In genomic region chr8:57680044-57680443, GRCm38 (mm10) we compare ENCODE assay signal across 18 mouse cellular contexts.
"Had no signal": no experiment of that assay in that cellular context is flagged by ENCODE, and none has a peak within 500 bp of the region (broad histone marks: within the 10 kb centered on the region; RNA-seq: fewer than 3 reads in every experiment).

No protein-coding gene starts in this region.

- H3K27ac ChIP-seq: kidney, embryonic 15.5 days; left cerebral cortex, adult 2 months; limb, embryonic 10.5 days; liver, embryonic 15.5 days; midbrain, embryonic 10.5 days; neural tube, embryonic 15.5 days had no signal

- DNase-seq: kidney, adult 2 months; kidney, postnatal 14 days; lung, adult 2 months; lung, postnatal 10 days; lung, postnatal 4 days; midbrain, embryonic 14.5 days; right cerebral cortex, postnatal 4 days; spleen, adult 18-20 months; thymus, adult 18-20 months; thymus, postnatal 14 days had no signal

- H3K27me3 ChIP-seq: kidney, embryonic 15.5 days; liver, embryonic 15.5 days; neural tube, embryonic 15.5 days had no signal

- H3K4me1 ChIP-seq: kidney, embryonic 15.5 days; limb, embryonic 10.5 days; liver, embryonic 15.5 days; midbrain, embryonic 10.5 days; neural tube, embryonic 15.5 days had no signal

- H3K36me3 ChIP-seq: kidney, embryonic 15.5 days; limb, embryonic 10.5 days; liver, embryonic 15.5 days; midbrain, embryonic 10.5 days; neural tube, embryonic 15.5 days had no signal

- H3K9ac ChIP-seq: kidney, embryonic 15.5 days; liver, embryonic 15.5 days; neural tube, embryonic 15.5 days had no signal

- H3K4me3 ChIP-seq: kidney, embryonic 15.5 days; left cerebral cortex, adult 2 months; limb, embryonic 10.5 days; liver, embryonic 15.5 days; midbrain, embryonic 10.5 days; myocyte; neural tube, embryonic 15.5 days had no signal

- H3K9me3 ChIP-seq: kidney, embryonic 15.5 days; limb, embryonic 10.5 days; liver, embryonic 15.5 days; midbrain, embryonic 10.5 days; neural tube, embryonic 15.5 days had no signal

- H3K4me2 ChIP-seq: kidney, embryonic 15.5 days; liver, embryonic 11.5 days; liver, embryonic 15.5 days; neural tube, embryonic 15.5 days had no signal
